Mouse (Mus musculus) spleen, adult 2 months (tissue): ENCODE measurements around the gene Fam168a. TPM values are rescaled to one million over a fixed set of nuclear protein-coding genes. Genes with fewer than 3 reads are reported as not detected.
"Not testable (repeated sequence)": the region's sequence is repeated elsewhere in the genome, so short reads cannot be mapped to it uniquely, and the experiment has no call there.

Experiments
- DNase-seq, 2 experiments: peaks; one replicate each; pipeline versions ENCODE4 v3.0.0 to v3.0.0-alpha.2; 2012 to 2021; ENCODE audit warnings: low spot score in 2 of 2, low read depth in 1 of 2
- H3K27ac ChIP-seq: fragments of 200-500 bp; 2 replicates; pipeline ENCODE4 v1.5.1; 2012; ENCODE audit warnings: low read length, inconsistent platforms; ENCODE audit not compliant: insufficient read depth
- H3K27me3 ChIP-seq: fragments of 200-500 bp; 2 replicates; pipeline ENCODE4 v1.6.1; 2012; ENCODE audit warnings: mild to moderate bottlenecking, moderate library complexity, low read length, inconsistent platforms; ENCODE audit not compliant: control insufficient read depth, insufficient read depth
- H3K36me3 ChIP-seq: fragments of 200-500 bp; 2 replicates; pipeline ENCODE4 v1.6.1; 2012; ENCODE audit warnings: mild to moderate bottlenecking, low read length, inconsistent platforms; ENCODE audit not compliant: control insufficient read depth, insufficient read depth
- H3K4me1 ChIP-seq: fragments of 200-500 bp; 2 replicates; pipeline ENCODE4 v1.6.1; 2011; ENCODE audit warnings: inconsistent platforms; ENCODE audit not compliant: control insufficient read depth, insufficient read depth, insufficient read length
- H3K4me3 ChIP-seq: fragments of 200-500 bp; 2 replicates; pipeline ENCODE4 v1.5.1; 2011; ENCODE audit warnings: mild to moderate bottlenecking, inconsistent platforms; ENCODE audit not compliant: insufficient read depth, insufficient read length; ENCODE audit errors: extremely low read depth
- CTCF ChIP-seq: fragments of 200-500 bp; IDR thresholded peaks from 2 replicates; pipeline ENCODE4 v1.5.1; 2011; ENCODE audit warnings: mild to moderate bottlenecking, inconsistent platforms; ENCODE audit not compliant: insufficient read depth, insufficient read length, insufficient replicate concordance; ENCODE audit errors: extremely low read depth
- POLR2A ChIP-seq: fragments of 200-500 bp; IDR thresholded peaks from 2 replicates; pipeline ENCODE4 v1.6.1; 2011; ENCODE audit warnings: low read depth, low read length, inconsistent platforms
- whole genome bisulfite sequencing: fragments of 180-500 bp; shearing (Covaris S2); methylation state at CpG from one replicate; pipeline ENCODE4 v1.1.7; 2018; 5-methylcytosine and 5-hydroxymethylcytosine counted together
- polyA plus RNA-seq: library from polyadenylated mRNA; depleted of rRNA; stranded (reverse); fragments of >200 nt; gene quantifications from 2 replicates; pipeline ENCODE4 v1.2.3, GENCODE M21; 2012

Gene Fam168a
- polyA plus RNA-seq, 1 experiment, result 56.7 TPM

DNA sequence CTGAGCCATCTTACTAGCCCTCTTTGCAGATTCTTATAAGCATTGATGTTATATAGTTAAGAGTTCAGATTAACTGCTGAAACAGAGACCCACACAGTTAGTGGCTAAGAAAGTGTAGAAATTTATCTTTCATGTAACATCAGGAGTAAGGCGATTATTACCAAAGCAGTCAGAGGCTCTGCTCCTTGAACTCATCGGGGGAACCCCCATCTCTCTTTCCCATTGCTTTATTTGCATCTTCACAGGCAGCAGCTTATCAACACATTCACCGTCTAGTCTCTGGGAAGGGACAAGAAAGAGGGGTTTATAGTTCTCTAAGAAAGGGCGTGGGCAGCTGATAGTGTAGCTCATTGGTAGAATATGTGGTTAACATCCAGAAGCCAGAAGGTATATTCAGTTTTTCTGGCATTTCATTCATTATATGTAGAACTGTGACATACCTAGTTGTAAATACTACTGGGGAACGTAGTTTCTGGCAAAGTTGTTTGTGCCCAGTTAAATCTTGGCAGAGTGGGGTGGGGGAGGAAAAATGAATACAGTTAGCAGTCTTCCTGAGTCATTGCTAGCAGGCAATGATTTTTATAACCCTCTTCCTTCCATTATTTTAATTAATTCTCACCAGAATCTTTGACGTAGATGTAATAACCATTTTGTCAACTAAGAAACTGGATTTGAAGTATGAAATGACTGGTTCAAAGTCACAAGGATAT, 26.1 kb downstream of the Fam168a start:
- H3K27ac ChIP-seq, result no peak overlapping the region

DNA sequence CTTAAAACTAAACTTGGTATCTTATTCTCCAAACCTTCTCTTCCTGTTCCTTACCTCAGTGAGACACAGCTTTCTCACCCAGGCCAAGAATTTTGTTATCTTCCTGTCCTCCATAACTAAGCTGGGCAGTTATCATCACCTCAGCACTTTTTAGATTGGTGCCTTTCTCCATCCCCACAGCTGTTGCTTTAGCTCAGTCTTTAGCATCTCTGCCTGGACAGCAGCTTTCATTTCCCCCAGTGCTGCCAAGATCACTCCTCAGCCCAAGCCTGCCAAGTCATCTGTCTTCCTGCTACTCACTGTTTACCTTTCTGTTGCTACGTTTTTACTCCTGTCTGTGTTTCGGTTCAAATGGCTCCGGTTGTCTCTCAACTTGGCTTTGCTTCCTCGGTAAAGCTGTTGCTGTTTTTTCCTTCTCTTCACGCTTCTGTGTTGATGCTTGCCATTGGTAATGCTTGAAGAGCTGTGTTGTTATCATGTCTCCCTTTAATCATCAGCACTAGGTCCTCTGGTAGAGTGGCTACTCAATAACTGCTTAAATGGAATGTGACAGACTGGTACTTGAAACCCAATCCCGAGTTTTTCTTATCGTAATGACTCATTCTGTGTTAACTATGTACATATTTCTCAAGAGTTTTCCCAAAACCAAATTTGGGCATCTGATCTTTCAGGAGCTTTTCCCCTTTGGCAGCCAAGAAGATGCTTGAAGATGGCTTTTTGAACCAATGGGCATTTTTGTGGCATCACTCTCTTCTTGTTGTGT, 26.8 kb downstream of the Fam168a start:
- H3K27me3 ChIP-seq, result no peaks in the 10 kb centered on the region
- H3K4me3 ChIP-seq, result no peak overlapping the region
- DNase-seq, result no peak
- H3K27ac ChIP-seq, result no peak overlapping the region
- H3K4me1 ChIP-seq, result no peaks in the 10 kb centered on the region
- TF ChIP-seq POLR2A, result no peak
- no peak for TF ChIP-seq CTCF
- 60% methylated on average over 7 of the region's 7 CpGs for WGBS
- no peaks in the 10 kb centered on the region; the same call in 1 of the 2 replicates for H3K36me3 ChIP-seq

More for the DNA sequence above, 26.1 kb downstream of the Fam168a start:
- no peaks in the 10 kb centered on the region; the same call in 1 of the 2 replicates for H3K36me3 ChIP-seq
- DNase-seq, result no peak
- H3K4me3 ChIP-seq, result no peak overlapping the region
- no peaks in the 10 kb centered on the region for H3K27me3 ChIP-seq
- no peaks in the 10 kb centered on the region for H3K4me1 ChIP-seq
- WGBS, result 64% methylated on average over 6 of the region's 6 CpGs
- no peak for TF ChIP-seq POLR2A
- TF ChIP-seq CTCF, result no peak

GRCm38 (mm10) chr7:100734201-100734600, 27.8 kb downstream of the Fam168a start:
- H3K4me3 ChIP-seq, result no peak overlapping the region
- no peak overlapping the region for H3K27ac ChIP-seq
- H3K36me3 ChIP-seq, result no peaks in the 10 kb centered on the region; the same call in 1 of the 2 replicates
- TF ChIP-seq CTCF, result no peak
- TF ChIP-seq POLR2A, result no peak
- WGBS, result 82% methylated on average over 6 of the region's 6 CpGs
- H3K4me1 ChIP-seq, result no peaks in the 10 kb centered on the region
- DNase-seq, result no peak
- no peaks in the 10 kb centered on the region for H3K27me3 ChIP-seq

DNA sequence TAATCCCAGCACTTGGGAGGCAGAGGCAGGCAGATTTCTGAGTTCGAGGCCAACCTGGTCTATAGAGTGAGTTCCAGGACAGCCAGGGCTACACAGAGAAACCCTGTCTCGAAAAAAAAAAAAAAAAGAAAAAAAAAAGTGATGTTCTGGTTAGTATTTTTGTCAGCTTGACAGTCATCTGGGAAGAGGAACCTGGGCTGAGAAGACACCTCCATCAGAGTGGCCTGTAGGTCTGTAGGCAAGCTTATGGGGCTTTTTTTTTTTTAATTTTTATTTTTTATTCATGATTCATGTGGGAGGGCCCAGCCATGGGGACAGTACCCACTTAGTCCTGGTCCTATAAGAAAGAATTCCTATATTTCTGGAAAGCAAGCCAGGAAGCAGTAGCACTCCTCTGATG, 28.5 kb downstream of the Fam168a start:
- not testable (repeated sequence) for H3K27ac ChIP-seq, H3K36me3 ChIP-seq, DNase-seq, H3K4me3 ChIP-seq, H3K27me3 ChIP-seq, H3K4me1 ChIP-seq
- 75% methylated on average over 2 of the region's 2 CpGs for WGBS

GRCm38 (mm10) chr7:100736131-100736530, 29.7 kb downstream of the Fam168a start:
- no peak for TF ChIP-seq CTCF
- TF ChIP-seq POLR2A, result no peak
- no peaks in the 10 kb centered on the region; the same call in 1 of the 2 replicates for H3K36me3 ChIP-seq
- 86% methylated on average over 3 of the region's 3 CpGs for WGBS
- no peak overlapping the region for H3K27ac ChIP-seq
- no peaks in the 10 kb centered on the region for H3K27me3 ChIP-seq
- DNase-seq, result no peak
- H3K4me1 ChIP-seq, result no peaks in the 10 kb centered on the region
- H3K4me3 ChIP-seq, result no peak overlapping the region

DNA sequence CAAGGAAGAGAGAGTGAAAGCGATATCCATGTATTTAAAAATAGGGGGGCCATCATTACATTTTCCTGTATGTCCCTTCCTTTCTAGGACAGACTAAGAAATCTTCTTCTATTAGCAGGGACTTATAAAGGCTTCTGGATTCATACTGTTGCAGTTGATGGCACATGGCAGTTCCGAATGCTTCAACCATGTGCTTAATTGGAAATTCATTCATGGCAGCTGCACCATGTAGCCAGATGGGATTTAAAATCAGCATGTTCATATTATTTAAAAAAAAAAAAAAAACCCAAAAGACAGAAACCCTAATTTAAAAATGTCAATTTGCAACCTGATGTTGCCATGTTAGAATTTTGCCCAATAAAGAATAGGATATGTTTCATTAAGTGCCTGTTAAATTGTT, 37.9 kb downstream of the Fam168a start:
- H3K4me3 ChIP-seq, result no peak overlapping the region
- no peak overlapping the region for H3K27ac ChIP-seq
- DNase-seq, result no peak
- TF ChIP-seq CTCF (no peak), POLR2A (no peak)
- 94% methylated on average over 2 of the region's 2 CpGs for WGBS
- H3K4me1 ChIP-seq, result no peaks in the 10 kb centered on the region; the same call in 1 of the 2 replicates
- no peaks in the 10 kb centered on the region for H3K36me3 ChIP-seq
- H3K27me3 ChIP-seq, result no peaks in the 10 kb centered on the region

GRCm38 (mm10) chr7:100750101-100750500, 43.7 kb downstream of the Fam168a start:
- no peak for TF ChIP-seq POLR2A
- TF ChIP-seq CTCF, result no peak
- Histone ChIP-seq H3K4me1 (no peaks in the 10 kb centered on the region), H3K27me3 (no peaks in the 10 kb centered on the region), H3K4me3 (no peak overlapping the region), H3K27ac (no peak overlapping the region), H3K36me3 (no peaks in the 10 kb centered on the region)
- 52% methylated on average over 2 of the region's 2 CpGs for WGBS
- no peak for DNase-seq
